Mouse (Mus musculus) urinary bladder, postnatal 4 days (tissue): ENCODE results near the gene Tef.

ENCODE experiments used
- DNase-seq, 2 experiments: peaks; one replicate each; pipeline ENCODE4 v3.0.0; 2021 to 2022; ENCODE audit warnings: low spot score in 2 of 2

The Tef gene

GRCm38 (mm10) chr15:81798421-81798820 lies 3.8 kb upstream of the Tef start:
- no peak for DNase-seq

GRCm38 (mm10) chr15:81800391-81800790 lies 1.8 kb upstream of the Tef start:
- no peak for DNase-seq

GRCm38 (mm10) chr15:81802941-81803351 lies 725 bp downstream of the Tef start:
- DNase-seq: no peak

- no peak for DNase-seq
These were observed 1.3 kb downstream of the Tef start for GRCm38 (mm10) chr15:81803425-81803951.

- no peak for DNase-seq
These were observed 2.0 kb downstream of the Tef start for GRCm38 (mm10) chr15:81804172-81804571.

GRCm38 (mm10) chr15:81804883-81805282 lies 2.7 kb downstream of the Tef start:
- no peak for DNase-seq

GRCm38 (mm10) chr15:81805624-81806023 lies 3.4 kb downstream of the Tef start:
- DNase-seq: no peak

GRCm38 (mm10) chr15:81806621-81807404 lies 4.6 kb downstream of the Tef start:
- no peak for DNase-seq

GRCm38 (mm10) chr15:81808799-81809198 lies 6.6 kb downstream of the Tef start:
- DNase-seq: no peak

- DNase-seq: no peak
These were observed 7.3 kb downstream of the Tef start for GRCm38 (mm10) chr15:81809550-81809949.

GRCm38 (mm10) chr15:81810150-81810549 lies 7.9 kb downstream of the Tef start:
- peak; percentile 91 to 92 for DNase-seq

- peak; percentile 98 to 99 for DNase-seq
These were observed 8.7 kb downstream of the Tef start for GRCm38 (mm10) chr15:81810671-81811598.

- peak in 1 of 2 experiments; percentile 63 for DNase-seq
These were observed 9.4 kb downstream of the Tef start for GRCm38 (mm10) chr15:81811599-81811996.

- DNase-seq: no peak
These were observed 10.1 kb downstream of the Tef start for GRCm38 (mm10) chr15:81812287-81812686.

GRCm38 (mm10) chr15:81812696-81813631 lies 10.7 kb downstream of the Tef start:
- no peak for DNase-seq

GRCm38 (mm10) chr15:81813986-81814705 lies 11.9 kb downstream of the Tef start:
- DNase-seq: no peak

GRCm38 (mm10) chr15:81814716-81815370 lies 12.6 kb downstream of the Tef start:
- DNase-seq: no peak

- DNase-seq: no peak
These were observed 16.2 kb downstream of the Tef start for GRCm38 (mm10) chr15:81818404-81818803.

- DNase-seq: no peak
These were observed 20.4 kb downstream of the Tef start for GRCm38 (mm10) chr15:81822631-81823030.

GRCm38 (mm10) chr15:81824832-81825231 lies 22.6 kb downstream of the Tef start:
- no peak for DNase-seq
